Mouse (Mus musculus) frontal cortex, adult (tissue): ENCODE measurements at regions not wholly inside any gene's neighbourhood (a gene's known extent, or its start where the extent isn't known, plus 50 kb on each side); places are given as distances from the start of the nearest gene placed in this dataset.

Source experiments
- ATAC-seq: cut with Nextera tagmentation; 2 replicates; pipeline ENCODE4 v1.9.2; 2017; ENCODE audit warnings: mild to moderate bottlenecking, moderate library complexity, mixed read lengths; ENCODE audit not compliant: low TSS enrichment

DNA sequence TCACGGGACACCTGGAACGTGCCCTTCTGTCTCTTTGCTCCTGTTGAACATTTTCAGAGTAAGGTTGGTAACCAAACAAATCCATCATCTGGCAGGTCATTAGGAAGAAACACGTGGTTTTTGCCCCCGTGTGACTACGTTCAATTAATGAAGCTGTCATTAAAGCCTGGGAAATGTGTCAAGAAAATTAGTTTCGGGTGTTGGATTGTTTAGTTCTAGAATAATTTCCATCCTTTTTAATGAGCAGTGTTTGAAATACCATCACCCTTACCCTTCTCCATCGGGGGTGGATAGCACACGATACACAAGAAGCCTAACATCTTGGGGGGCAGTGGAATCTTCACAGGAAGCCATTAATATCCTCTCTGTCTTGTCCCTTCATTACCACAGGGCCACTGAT lies 107.7 kb downstream of the Far1 start:
- no peak for ATAC-seq

GRCm38 (mm10) chr7:113621898-113622510 lies 108.4 kb downstream of the Far1 start:
- ATAC-seq: no peak

DNA sequence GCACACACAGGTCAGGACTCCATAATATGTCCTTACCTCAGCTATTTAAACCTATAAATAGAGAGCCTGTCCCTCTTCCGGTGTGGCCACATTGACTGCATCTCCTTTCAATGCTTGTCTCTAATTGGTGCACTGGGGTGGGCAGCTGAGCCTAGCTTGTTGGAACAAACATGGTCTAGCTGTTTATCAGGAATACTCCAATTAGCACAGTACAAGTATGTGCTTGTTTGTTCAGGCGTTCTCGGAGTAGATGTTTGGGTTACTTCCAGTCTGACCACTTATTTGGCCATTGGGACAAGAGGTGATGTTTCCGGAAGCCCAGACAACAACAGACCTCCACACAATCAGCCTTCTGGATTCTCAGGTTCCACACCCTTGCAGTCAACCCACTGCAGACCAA lies 109.7 kb downstream of the Far1 start:
- no peak for ATAC-seq

DNA sequence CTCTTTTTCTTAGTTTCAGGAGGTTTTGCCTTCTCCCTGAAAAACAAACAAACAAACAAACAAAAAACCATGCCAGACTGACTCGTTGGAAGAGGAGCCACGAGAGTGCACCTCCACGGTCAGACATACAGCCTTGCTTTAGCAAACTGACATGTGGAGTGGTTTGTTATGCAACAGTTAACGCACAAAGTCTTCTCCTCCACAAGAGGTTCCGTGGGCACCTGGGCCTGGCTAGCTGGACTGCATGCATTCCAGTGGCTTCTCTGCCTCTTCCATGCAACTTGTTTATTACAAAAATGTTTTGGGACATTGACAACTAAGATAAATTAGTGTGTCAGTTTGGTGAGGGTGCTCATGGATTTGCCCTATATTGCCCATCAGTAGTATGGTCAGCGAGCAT lies 110.3 kb downstream of the Far1 start:
- ATAC-seq: no peak

- no peak for ATAC-seq
Measured at GRCm38 (mm10) chr7:113626734-113627133, 113.1 kb downstream of the Far1 start.

GRCm38 (mm10) chr7:113637011-113637600 lies 123.5 kb downstream of the Far1 start:
- ATAC-seq: no peak

- ATAC-seq: peak; percentile 94
Measured at GRCm38 (mm10) chr7:113638098-113638497, 124.5 kb downstream of the Far1 start.

DNA sequence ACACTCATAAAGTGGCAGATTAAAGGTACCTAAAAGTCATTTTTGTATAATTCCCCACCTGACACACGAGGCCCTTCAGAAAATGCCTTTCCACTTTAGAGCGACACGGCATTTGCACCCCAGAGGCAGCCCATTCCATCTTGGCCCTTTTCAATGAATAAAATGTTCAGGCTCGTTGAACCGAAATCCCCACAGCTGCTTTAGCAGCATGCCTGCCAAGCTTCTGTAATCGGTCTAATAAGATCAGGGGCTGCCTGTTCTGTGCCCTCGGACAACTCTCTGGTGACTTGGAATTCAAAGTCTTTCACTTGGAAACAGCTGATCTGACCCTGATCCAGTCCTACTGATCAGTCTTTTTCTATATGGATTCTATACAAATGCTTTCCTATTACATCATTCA lies 123.3 kb upstream of the Spon1 start:
- no peak for ATAC-seq

DNA sequence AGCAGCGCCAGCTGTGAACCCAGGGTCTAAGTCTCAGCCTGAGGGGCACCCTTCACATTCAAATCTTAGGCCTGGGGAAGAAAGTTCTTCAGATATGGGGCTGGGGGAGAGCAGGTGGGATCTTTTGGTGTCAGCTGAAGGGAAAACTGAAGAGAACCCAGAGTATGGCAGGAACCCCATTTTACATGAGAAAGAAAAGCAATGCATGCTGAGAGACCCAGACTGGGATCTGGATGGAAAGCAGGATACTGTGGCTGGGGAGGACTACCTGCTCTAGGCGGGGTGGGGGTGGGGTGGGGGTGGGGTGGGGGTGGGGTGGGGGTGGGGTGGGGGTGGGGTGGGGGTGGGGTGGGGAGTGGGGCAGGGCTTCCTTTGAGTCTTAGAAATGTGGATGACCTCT lies 115.2 kb upstream of the Spon1 start:
- no peak for ATAC-seq

DNA sequence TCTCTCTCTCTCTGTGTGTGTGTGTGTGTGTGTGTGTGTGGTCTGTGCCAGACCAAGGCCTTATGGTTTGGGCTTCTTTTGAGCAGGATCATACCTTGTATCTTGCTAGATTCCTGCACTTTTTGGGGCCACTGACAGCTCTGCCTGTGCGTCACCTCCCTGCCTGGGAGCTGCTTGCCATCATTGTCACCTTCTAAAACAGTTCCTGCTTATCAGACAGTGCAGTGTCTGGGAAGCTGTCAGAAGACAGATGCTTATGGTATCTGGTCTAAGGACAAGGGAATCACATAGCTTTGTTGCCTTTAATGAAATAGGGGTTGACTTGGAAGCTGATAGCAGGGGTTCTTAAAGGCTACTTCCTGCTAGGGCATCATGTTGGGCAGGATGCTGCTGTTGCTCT lies 114.1 kb upstream of the Spon1 start:
- no peak for ATAC-seq

GRCm38 (mm10) chr7:113653130-113653529 lies 112.7 kb upstream of the Spon1 start:
- no peak for ATAC-seq

DNA sequence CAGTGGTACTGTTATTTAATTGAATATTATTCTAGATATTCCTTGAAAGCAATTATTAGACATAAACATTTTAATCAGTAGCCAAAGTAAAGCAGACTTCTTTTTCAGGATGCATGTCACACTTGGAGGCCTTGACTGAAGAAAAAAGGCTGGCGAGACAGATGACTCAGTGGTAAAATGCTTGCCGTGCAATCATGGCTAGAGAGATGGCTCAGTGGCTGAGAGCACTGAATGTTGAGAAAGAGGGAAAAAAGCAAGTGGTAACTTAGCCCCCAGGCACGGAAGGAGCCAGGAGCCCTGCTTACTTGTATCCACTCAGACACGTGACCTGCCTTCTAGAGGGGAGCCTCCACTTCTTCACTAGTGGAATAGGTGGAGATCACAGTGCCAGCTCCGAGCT lies 110.5 kb upstream of the Spon1 start:
- no peak for ATAC-seq

GRCm38 (mm10) chr7:113672779-113673595 lies 92.8 kb upstream of the Spon1 start:
- ATAC-seq: peak; percentile 31; the same call in 1 of the 2 replicates

DNA sequence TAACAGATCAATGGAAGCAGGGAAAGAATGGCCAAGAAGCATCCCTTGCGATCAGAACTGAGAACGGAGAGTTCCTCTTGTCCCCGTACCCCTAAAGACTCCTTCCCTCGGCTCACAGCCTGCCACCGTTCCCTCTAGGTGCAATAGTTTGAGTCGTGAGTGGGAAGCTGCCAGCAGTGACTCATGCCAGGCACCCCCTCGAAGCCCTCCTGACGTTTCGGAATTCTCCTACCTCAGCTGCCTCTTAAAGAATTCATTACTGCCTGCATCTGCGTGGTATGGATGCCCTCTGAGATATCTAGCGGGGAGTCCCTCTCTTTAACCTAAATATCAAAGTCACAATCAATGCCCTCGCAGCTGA lies 92.2 kb upstream of the Spon1 start:
- ATAC-seq: peak; percentile 91

GRCm38 (mm10) chr7:113682271-113682670 lies 83.5 kb upstream of the Spon1 start:
- no peak for ATAC-seq

- no peak for ATAC-seq
Measured at GRCm38 (mm10) chr7:113685349-113685748, 80.4 kb upstream of the Spon1 start.

DNA sequence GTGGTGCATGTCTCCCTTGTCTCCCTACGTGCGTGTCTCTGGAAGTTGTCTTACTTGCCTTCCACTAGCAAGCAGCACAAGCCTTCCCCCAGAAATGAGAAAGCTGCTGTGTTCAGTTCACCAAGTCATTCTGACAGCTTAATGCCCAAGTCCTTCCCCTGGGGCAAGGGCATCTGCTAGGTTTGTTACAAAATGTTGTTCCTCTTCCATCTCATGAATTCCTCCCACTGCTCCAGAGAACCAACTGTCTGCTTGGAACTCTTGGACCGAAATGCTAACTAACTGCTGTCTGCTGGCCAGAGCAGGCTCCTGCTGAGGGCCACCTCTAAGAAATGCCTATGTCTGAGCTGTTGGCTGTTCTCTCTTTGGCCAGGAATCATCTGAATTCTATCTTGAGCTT lies 79.3 kb upstream of the Spon1 start:
- ATAC-seq: peak; percentile 87

GRCm38 (mm10) chr7:113687566-113687965 lies 78.2 kb upstream of the Spon1 start:
- ATAC-seq: no peak

- ATAC-seq: peak; percentile 44
Measured at GRCm38 (mm10) chr7:113688231-113688669, 77.5 kb upstream of the Spon1 start.

DNA sequence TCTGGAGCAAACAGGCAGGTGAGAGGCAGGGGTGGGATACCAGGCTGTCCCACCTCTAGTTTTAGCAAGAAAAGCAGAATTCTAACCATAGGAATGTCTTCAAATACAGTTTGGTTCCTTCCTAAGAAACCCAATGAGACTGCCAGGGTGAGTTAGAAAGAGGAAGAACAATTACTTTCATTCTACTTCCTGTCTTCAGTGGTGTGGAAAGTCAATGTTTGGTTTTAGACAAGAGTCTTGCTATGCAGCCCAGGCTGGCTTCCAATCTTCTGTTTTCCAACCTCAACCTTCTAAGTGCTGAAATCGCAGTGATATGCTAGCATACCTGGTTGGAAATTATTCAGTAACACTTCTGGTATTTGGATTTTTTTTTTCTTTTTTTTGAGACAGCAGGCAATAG lies 77.1 kb upstream of the Spon1 start:
- no peak for ATAC-seq

DNA sequence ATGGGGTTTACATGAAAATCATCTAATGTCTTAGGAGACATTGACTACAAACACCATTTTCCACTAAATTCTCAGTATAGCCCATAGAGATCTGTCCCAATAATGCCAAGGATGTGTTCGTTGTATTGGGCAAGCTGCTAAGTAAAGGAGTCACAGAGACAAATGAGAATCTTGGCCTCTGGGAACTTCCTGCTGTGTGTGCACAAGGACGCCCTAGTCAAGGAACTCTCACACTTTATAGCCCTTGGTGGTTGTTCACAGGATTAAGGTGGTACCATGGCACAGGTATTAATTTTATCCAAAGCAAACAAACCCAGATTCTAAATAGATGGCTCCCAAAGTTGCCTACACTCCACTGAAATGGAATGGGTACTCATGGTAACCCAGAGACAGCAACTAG lies 76.7 kb upstream of the Spon1 start:
- ATAC-seq: no peak

GRCm38 (mm10) chr7:113691756-113692155 lies 74.0 kb upstream of the Spon1 start:
- no peak for ATAC-seq

GRCm38 (mm10) chr7:113693526-113693925 lies 72.3 kb upstream of the Spon1 start:
- ATAC-seq: no peak
